Mouse (Mus musculus): ENCODE data around the gene Gm42517. TPM values are rescaled to one million over a fixed set of nuclear protein-coding genes. Genes with fewer than 3 reads are reported as not detected.

The Gm42517 gene
- total RNA-seq (2023; ENCODE audit: inconsistent age) = not detected in 4 replicates

GRCm38 (mm10) chr5:108367871-108368332 is at the start of gene Gm42517:
Gm42517 (minus strand) TSS chr5:108367922.

GRCm38 (mm10) chr5:108388201-108388600 is 20.5 kb upstream of the Gm42517 start, which contains the start of gene Pde6b:
Pde6b (plus strand) TSS chr5:108388391.

Other genes starting within 250 kb of the Gm42517 start
- 81.2 to 94.0 TPM (median 87.2 TPM) in 4 replicates for gene Tmed5, start 235.3 kb downstream of the Gm42517 start, total RNA-seq (2023; ENCODE audit: inconsistent age)
- gene Ccdc18, start 235.0 kb downstream of the Gm42517 start, total RNA-seq (2023; ENCODE audit: inconsistent age) = 1.4 to 3.4 TPM (median 1.5 TPM) in 4 replicates
- gene Dr1, start 99.0 kb downstream of the Gm42517 start, total RNA-seq (2023; ENCODE audit: inconsistent age) = 34.4 to 37.2 TPM (median 35.7 TPM) in 4 replicates
- gene Pigg, start 55.3 kb downstream of the Gm42517 start, total RNA-seq (2023; ENCODE audit: inconsistent age) = 2.7 to 3.3 TPM (median 3.2 TPM) in 4 replicates
- gene Pde6b, start 20.5 kb upstream of the Gm42517 start, total RNA-seq (2023; ENCODE audit: inconsistent age) = not detected in 4 replicates
- 62.9 to 80.0 TPM (median 70.9 TPM) in 4 replicates for gene Atp5k, start 66.5 kb upstream of the Gm42517 start, total RNA-seq (2023; ENCODE audit: inconsistent age)
- gene Mfsd7a, start 81.0 kb upstream of the Gm42517 start, total RNA-seq (2023; ENCODE audit: inconsistent age) = not detected in 4 replicates
- gene Pcgf3, start 93.3 kb upstream of the Gm42517 start, total RNA-seq (2023; ENCODE audit: inconsistent age) = 18.4 to 31.3 TPM (median 23.8 TPM) in 4 replicates
- gene Cplx1, start 182.1 kb upstream of the Gm42517 start, total RNA-seq (2023; ENCODE audit: inconsistent age) = not detected in 4 replicates